Mouse (Mus musculus): ENCODE measurements around the gene Lrrc75b. TPM values are rescaled to one million over a fixed set of nuclear protein-coding genes. Genes with fewer than 3 reads are reported as not detected.

Lrrc75b gene
- polyA plus RNA-seq (2012; fragmentation: generic; extraction: Trizol): 1.1 TPM

- peak within 1 kb of the TSS; percentile 72 for H3K4me2 ChIP-seq (ENCODE audit: low read depth)
- peak within 1 kb of the TSS; percentile 8 for H3K4me3 ChIP-seq
- no peaks in the 10 kb centered on the region for H3K27me3 ChIP-seq (ENCODE audit: control insufficient read depth, insufficient read depth, insufficient read length)
- no peak within 1 kb of the TSS for H3ac ChIP-seq (ENCODE audit: control insufficient read depth, insufficient read length)
- H3K36me3 ChIP-seq (ENCODE audit: control insufficient read depth, insufficient read depth): no peaks in the 10 kb centered on the region
- TF ChIP-seq REST (IDR thresholded peaks at IDR 0.05; ENCODE audit: insufficient read depth, insufficient read length) (no peak), SRF (IDR thresholded peaks at IDR 0.05; ENCODE audit: control insufficient read depth, insufficient read length, low read depth) (no peak), MYOD1 (IDR thresholded peaks at IDR 0.05; ENCODE audit: control insufficient read depth in 1 of 3, insufficient read length in 2 of 3, low read depth in 2 of 3) (peak in 1 of 3 experiments; percentile 46), MYOG (IDR thresholded peaks at IDR 0.05; ENCODE audit: control insufficient read depth in 1 of 3, insufficient read depth in 1 of 3, insufficient read length in 2 of 3, low read depth in 2 of 3) (peak in 1 of 3 experiments; percentile 61), POLR2A (IDR thresholded peaks at IDR 0.05; ENCODE audit: insufficient read length, low read depth) (peak; percentile 28)
- H3K79me2 ChIP-seq (ENCODE audit: control insufficient read depth, insufficient read depth): no peaks in the 10 kb centered on the region
These were observed at the start of gene Lrrc75b for GRCm38 (mm10) chr10:75559676-75560548. Lrrc75b (minus strand) TSS chr10:75560330.

GRCm38 (mm10) chr10:75608975-75609374 is 48.8 kb upstream of the Lrrc75b start:
- H3K79me2 ChIP-seq (ENCODE audit: control insufficient read depth, insufficient read depth): no peaks in the 10 kb centered on the region
- TF ChIP-seq TCF3 (IDR thresholded peaks at IDR 0.05; ENCODE audit: insufficient read length, low read depth): no peak
- no peak for TF ChIP-seq POLR2A (IDR thresholded peaks at IDR 0.05; ENCODE audit: insufficient read length, low read depth)
- TF ChIP-seq USF1 (IDR thresholded peaks at IDR 0.05; ENCODE audit: low read depth): no peak
- no peak for TF ChIP-seq TCF12 (IDR thresholded peaks at IDR 0.05; ENCODE audit: insufficient read depth, poor library complexity, severe bottlenecking)
- no peak for TF ChIP-seq SRF (IDR thresholded peaks at IDR 0.05; ENCODE audit: control insufficient read depth, insufficient read length, low read depth)
- TF ChIP-seq MYOG (IDR thresholded peaks at IDR 0.05; ENCODE audit: control insufficient read depth in 1 of 3, insufficient read depth in 1 of 3, insufficient read length in 2 of 3, low read depth in 2 of 3): no peak
- no peak for TF ChIP-seq CEBPB (IDR thresholded peaks at IDR 0.05; ENCODE audit: insufficient read depth, poor library complexity, severe bottlenecking)
- TF ChIP-seq MYOD1 (IDR thresholded peaks at IDR 0.05; ENCODE audit: control insufficient read depth in 1 of 3, insufficient read length in 2 of 3, low read depth in 2 of 3): no peak
- no peak for TF ChIP-seq MAX (IDR thresholded peaks at IDR 0.05; ENCODE audit: low read depth)
- no peak for TF ChIP-seq POLR2AphosphoS2 (IDR thresholded peaks at IDR 0.05; ENCODE audit: insufficient read length, low read depth)
- TF ChIP-seq REST (IDR thresholded peaks at IDR 0.05; ENCODE audit: insufficient read depth, insufficient read length): no peak
- TF ChIP-seq E2F4 (IDR thresholded peaks at IDR 0.05; ENCODE audit: insufficient read depth): no peak
- no peak overlapping the region for H3ac ChIP-seq (ENCODE audit: control insufficient read depth, insufficient read length)
- H3K4me2 ChIP-seq (ENCODE audit: low read depth): no peak overlapping the region
- H3K4me3 ChIP-seq: no peak overlapping the region
- no peaks in the 10 kb centered on the region for H3K27me3 ChIP-seq (ENCODE audit: control insufficient read depth, insufficient read depth, insufficient read length)
- H3K36me3 ChIP-seq (ENCODE audit: control insufficient read depth, insufficient read depth): no peaks in the 10 kb centered on the region

- H3K4me2 ChIP-seq (ENCODE audit: low read depth): no peak overlapping the region
- TF ChIP-seq MYOD1 (IDR thresholded peaks at IDR 0.05; ENCODE audit: control insufficient read depth in 1 of 3, insufficient read length in 2 of 3, low read depth in 2 of 3) (no peak), CEBPB (IDR thresholded peaks at IDR 0.05; ENCODE audit: insufficient read depth, poor library complexity, severe bottlenecking) (no peak), TCF12 (IDR thresholded peaks at IDR 0.05; ENCODE audit: insufficient read depth, poor library complexity, severe bottlenecking) (no peak), POLR2AphosphoS2 (IDR thresholded peaks at IDR 0.05; ENCODE audit: insufficient read length, low read depth) (no peak), TCF3 (IDR thresholded peaks at IDR 0.05; ENCODE audit: insufficient read length, low read depth) (no peak), POLR2A (IDR thresholded peaks at IDR 0.05; ENCODE audit: insufficient read length, low read depth) (no peak), MAX (IDR thresholded peaks at IDR 0.05; ENCODE audit: low read depth) (no peak), USF1 (IDR thresholded peaks at IDR 0.05; ENCODE audit: low read depth) (no peak), E2F4 (IDR thresholded peaks at IDR 0.05; ENCODE audit: insufficient read depth) (no peak), MYOG (IDR thresholded peaks at IDR 0.05; ENCODE audit: control insufficient read depth in 1 of 3, insufficient read depth in 1 of 3, insufficient read length in 2 of 3, low read depth in 2 of 3) (no peak), SRF (IDR thresholded peaks at IDR 0.05; ENCODE audit: control insufficient read depth, insufficient read length, low read depth) (no peak), REST (IDR thresholded peaks at IDR 0.05; ENCODE audit: insufficient read depth, insufficient read length) (no peak)
- H3K27me3 ChIP-seq (ENCODE audit: control insufficient read depth, insufficient read depth, insufficient read length): peaks cover 11% of the 10 kb centered on the region
- no peaks in the 10 kb centered on the region for H3K79me2 ChIP-seq (ENCODE audit: control insufficient read depth, insufficient read depth)
- no peak overlapping the region for H3ac ChIP-seq (ENCODE audit: control insufficient read depth, insufficient read length)
- no peak overlapping the region for H3K4me3 ChIP-seq
- H3K36me3 ChIP-seq (ENCODE audit: control insufficient read depth, insufficient read depth): no peaks in the 10 kb centered on the region
These were observed 47.1 kb upstream of the Lrrc75b start for GRCm38 (mm10) chr10:75607253-75607652.

GRCm38 (mm10) chr10:75605162-75605846 is 45.2 kb upstream of the Lrrc75b start:
- no peaks in the 10 kb centered on the region for H3K36me3 ChIP-seq (ENCODE audit: control insufficient read depth, insufficient read depth)
- H3K4me3 ChIP-seq: no peak overlapping the region
- H3K79me2 ChIP-seq (ENCODE audit: control insufficient read depth, insufficient read depth): no peaks in the 10 kb centered on the region
- peaks cover 16% of the 10 kb centered on the region for H3K27me3 ChIP-seq (ENCODE audit: control insufficient read depth, insufficient read depth, insufficient read length)
- no peak overlapping the region for H3K4me2 ChIP-seq (ENCODE audit: low read depth)
- TF ChIP-seq MYOD1 (IDR thresholded peaks at IDR 0.05; ENCODE audit: control insufficient read depth in 1 of 3, insufficient read length in 2 of 3, low read depth in 2 of 3) (no peak), REST (IDR thresholded peaks at IDR 0.05; ENCODE audit: insufficient read depth, insufficient read length) (no peak), E2F4 (IDR thresholded peaks at IDR 0.05; ENCODE audit: insufficient read depth) (no peak), MAX (IDR thresholded peaks at IDR 0.05; ENCODE audit: low read depth) (no peak), TCF12 (IDR thresholded peaks at IDR 0.05; ENCODE audit: insufficient read depth, poor library complexity, severe bottlenecking) (no peak), POLR2AphosphoS2 (IDR thresholded peaks at IDR 0.05; ENCODE audit: insufficient read length, low read depth) (no peak), USF1 (IDR thresholded peaks at IDR 0.05; ENCODE audit: low read depth) (no peak), POLR2A (IDR thresholded peaks at IDR 0.05; ENCODE audit: insufficient read length, low read depth) (no peak), TCF3 (IDR thresholded peaks at IDR 0.05; ENCODE audit: insufficient read length, low read depth) (no peak), CEBPB (IDR thresholded peaks at IDR 0.05; ENCODE audit: insufficient read depth, poor library complexity, severe bottlenecking) (no peak), SRF (IDR thresholded peaks at IDR 0.05; ENCODE audit: control insufficient read depth, insufficient read length, low read depth) (no peak), MYOG (IDR thresholded peaks at IDR 0.05; ENCODE audit: control insufficient read depth in 1 of 3, insufficient read depth in 1 of 3, insufficient read length in 2 of 3, low read depth in 2 of 3) (no peak)
- H3ac ChIP-seq (ENCODE audit: control insufficient read depth, insufficient read length): no peak overlapping the region

All from myocyte (in vitro differentiated cells).